ENCODE assay signal across 20 mouse cellular contexts in genomic region chr2:33809081-33809480, GRCm38 (mm10).
DNase-seq lines count a peak whose midpoint lies in the region; ATAC-seq lines count a peak whose summit lies in the region.
"Had no signal": no experiment of that assay in that cellular context is flagged by ENCODE, and none has a peak within 500 bp of the region (broad histone marks: within the 10 kb centered on the region; RNA-seq: fewer than 3 reads in every experiment).

No protein-coding gene starts in this region.

- 0 out of 2 replicates have a peak, but pooled peaks have one; percentile 8 for ATAC-seq in forebrain, embryonic 12.5 days (ENCODE audit: low FRiP score)
- ATAC-seq in forebrain, embryonic 16.5 days: no peak
- no peak for ATAC-seq in neural tube, embryonic 12.5 days (ENCODE audit: low FRiP score, low read depth)
- no peak for ATAC-seq in hindbrain, embryonic 14.5 days (ENCODE audit: low FRiP score)
- ATAC-seq: inflammation-experienced regulatory T-cells, adult 6 months had no signal

- H3K36me3 ChIP-seq in forebrain, embryonic 12.5 days (replicated peaks): peaks cover 10% of the 10 kb centered on the region; the same call in 1 of the 2 replicates
- peaks cover 2% of the 10 kb centered on the region; the same call in 1 of the 2 replicates for H3K36me3 ChIP-seq in forebrain, embryonic 16.5 days (ENCODE audit: control insufficient read depth, insufficient read depth)
- 0 out of 2 replicates have a peak, but pooled peaks cover 5% of the 10 kb centered on the region for H3K36me3 ChIP-seq in neural tube, embryonic 12.5 days
- 0 out of 2 replicates have a peak, but pooled peaks cover 17% of the 10 kb centered on the region for H3K36me3 ChIP-seq in hindbrain, embryonic 14.5 days (replicated peaks; ENCODE audit: control insufficient read depth, insufficient read depth)

- peaks cover 60% of the 10 kb centered on the region for H3K4me1 ChIP-seq in forebrain, embryonic 12.5 days
- peaks cover 50% of the 10 kb centered on the region for H3K4me1 ChIP-seq in forebrain, embryonic 16.5 days (replicated peaks; ENCODE audit: control insufficient read depth, insufficient read depth, low read length)
- peaks cover 58% of the 10 kb centered on the region for H3K4me1 ChIP-seq in neural tube, embryonic 12.5 days
- H3K4me1 ChIP-seq in hindbrain, embryonic 14.5 days (replicated peaks; ENCODE audit: control insufficient read depth, insufficient read depth, low read length): peaks cover 60% of the 10 kb centered on the region

- H3K4me3 ChIP-seq in forebrain, embryonic 12.5 days (replicated peaks): no peak overlapping the region
- no peak overlapping the region for H3K4me3 ChIP-seq in forebrain, embryonic 16.5 days (replicated peaks; ENCODE audit: low read length)
- no peak overlapping the region for H3K4me3 ChIP-seq in neural tube, embryonic 12.5 days
- no peak overlapping the region for H3K4me3 ChIP-seq in hindbrain, embryonic 14.5 days (replicated peaks; ENCODE audit: low read length)
- H3K4me3 ChIP-seq: limb, embryonic 12.5 days; megakaryocyte, embryonic 14.5 days had no signal

- DNase-seq in neural tube, embryonic 10.5 days (ENCODE audit: extremely low spot score, low spot score): no peak
- DNase-seq in hindbrain, embryonic 14.5 days (ENCODE audit: low spot score): no peak
- peak; percentile 51 for DNase-seq in skeletal muscle tissue, adult 2 months (ENCODE audit: low read depth, low spot score)
- DNase-seq in heart, adult 9 months (ENCODE audit: low spot score in 2 of 2): no peak
- DNase-seq in right cerebral cortex, postnatal 25 days: no peak
- DNase-seq: adrenal gland, postnatal 10 days; cerebellum, adult 11 months; cerebellum, postnatal 25 days; kidney, adult 9 months; kidney, postnatal 36 days; layer of hippocampus, adult 9-11 months; lung, postnatal 10 days; right cerebral cortex, postnatal 4 days had no signal

- peaks cover 28% of the 10 kb centered on the region for H3K27me3 ChIP-seq in forebrain, embryonic 12.5 days
- no peaks in the 10 kb centered on the region for H3K27me3 ChIP-seq in forebrain, embryonic 16.5 days (replicated peaks; ENCODE audit: control insufficient read depth, insufficient read depth, low read length)
- no peaks in the 10 kb centered on the region for H3K27me3 ChIP-seq in neural tube, embryonic 12.5 days (replicated peaks)
- H3K27me3 ChIP-seq in hindbrain, embryonic 14.5 days (ENCODE audit: control insufficient read depth, insufficient read depth, low read length): no peaks in the 10 kb centered on the region
- H3K27me3 ChIP-seq: limb, embryonic 12.5 days; megakaryocyte, embryonic 14.5 days had no signal

- no peak overlapping the region for H3K4me2 ChIP-seq in forebrain, embryonic 12.5 days
- H3K4me2 ChIP-seq in forebrain, embryonic 16.5 days (ENCODE audit: low read length): no peak overlapping the region
- no peak overlapping the region for H3K4me2 ChIP-seq in neural tube, embryonic 12.5 days (replicated peaks)
- no peak overlapping the region for H3K4me2 ChIP-seq in hindbrain, embryonic 14.5 days (replicated peaks)
- H3K4me2 ChIP-seq: limb, embryonic 12.5 days had no signal

- no peak overlapping the region for H3K9ac ChIP-seq in forebrain, embryonic 12.5 days
- no peak overlapping the region for H3K9ac ChIP-seq in forebrain, embryonic 16.5 days (replicated peaks; ENCODE audit: low read depth, low read length)
- no peak overlapping the region for H3K9ac ChIP-seq in neural tube, embryonic 12.5 days
- H3K9ac ChIP-seq in hindbrain, embryonic 14.5 days: 0 out of 2 replicates have a peak overlapping the region, but pooled peaks have one; percentile 24
- H3K9ac ChIP-seq: limb, embryonic 12.5 days; liver, embryonic 14.5 days had no signal

- H3K27ac ChIP-seq in forebrain, embryonic 12.5 days: peak overlapping the region; percentile 82
- no peak overlapping the region for H3K27ac ChIP-seq in forebrain, embryonic 16.5 days (ENCODE audit: low read length)
- peak overlapping the region; percentile 21; the same call in 1 of the 2 replicates for H3K27ac ChIP-seq in neural tube, embryonic 12.5 days
- peak overlapping the region; percentile 68 for H3K27ac ChIP-seq in hindbrain, embryonic 14.5 days
- H3K27ac ChIP-seq: liver, embryonic 14.5 days had no signal

- 84% methylated on average over 3 of the region's 3 CpGs for WGBS in forebrain, embryonic 12.5 days
- 88% methylated on average over 3 of the region's 3 CpGs for WGBS in forebrain, embryonic 16.5 days
- 88% methylated on average over 3 of the region's 3 CpGs for WGBS in neural tube, embryonic 12.5 days
- 59% methylated on average over 3 of the region's 3 CpGs for WGBS in hindbrain, embryonic 14.5 days

- no peaks in the 10 kb centered on the region for H3K9me3 ChIP-seq in forebrain, embryonic 12.5 days
- no peaks in the 10 kb centered on the region for H3K9me3 ChIP-seq in forebrain, embryonic 16.5 days (ENCODE audit: control insufficient read depth, low read length)
- H3K9me3 ChIP-seq in neural tube, embryonic 12.5 days: no peaks in the 10 kb centered on the region
- H3K9me3 ChIP-seq in hindbrain, embryonic 14.5 days (ENCODE audit: control insufficient read depth, low read length): no peaks in the 10 kb centered on the region
- H3K9me3 ChIP-seq: limb, embryonic 12.5 days; megakaryocyte, embryonic 14.5 days had no signal
